Mouse (Mus musculus): Measurements from ENCODE around the gene Dhx29. TPM values are rescaled to one million over a fixed set of nuclear protein-coding genes. Genes with fewer than 3 reads are reported as not detected.
"Not testable (repeated sequence)": the region's sequence is repeated elsewhere in the genome, so short reads cannot be mapped to it uniquely, and the experiment has no call there.

Dhx29 gene
- polyA plus RNA-seq, 1 experiment from 2014 or later = 38.1 TPM

DNA sequence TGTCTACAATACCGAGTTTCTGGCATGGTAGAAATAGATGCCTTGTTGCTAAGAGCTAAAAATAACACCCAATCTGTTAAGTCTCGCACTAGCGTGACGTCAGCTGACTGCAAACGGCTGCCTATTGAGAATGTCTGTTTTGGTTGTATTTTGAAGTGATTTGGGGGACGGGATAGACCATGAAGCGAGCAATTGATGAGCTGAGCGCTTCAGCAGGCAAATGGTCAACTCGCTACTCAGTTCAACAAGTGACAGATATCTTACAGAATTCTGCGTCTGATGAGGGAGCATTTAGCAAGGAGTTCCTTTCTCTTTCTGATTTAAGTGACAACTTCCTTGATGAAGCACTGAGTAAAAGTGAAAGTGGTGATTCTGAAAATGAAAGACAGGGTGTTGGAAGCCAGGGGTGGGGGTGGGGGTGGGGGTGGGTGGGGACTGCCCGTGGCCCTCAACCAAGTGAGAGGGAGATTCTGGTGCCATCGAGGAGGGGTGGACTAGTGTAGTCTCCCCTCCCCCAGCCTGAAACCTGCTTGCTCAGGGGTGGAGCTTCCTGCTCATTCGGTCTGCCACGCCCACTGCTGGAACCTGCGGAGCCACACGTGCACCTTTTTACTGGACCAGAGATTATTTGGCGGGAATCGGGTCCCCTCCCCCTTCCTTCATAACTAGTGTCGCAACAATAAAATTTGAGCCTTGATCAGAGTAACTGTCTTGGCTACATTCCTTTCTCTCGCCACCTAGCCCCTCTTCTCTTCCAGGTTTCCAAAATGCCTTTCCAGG lies 86.1 kb downstream of the Dhx29 start:
- H3K27me3 ChIP-seq; H3K4me1 ChIP-seq; ATAC-seq (ENCODE audit: low FRiP score); H3K9me3 ChIP-seq; H3K4me2 ChIP-seq; H3K4me3 ChIP-seq (replicated peaks); H3K27ac ChIP-seq; H3K36me3 ChIP-seq (replicated peaks); H3K9ac ChIP-seq: not testable (repeated sequence)
- 57% methylated on average over 18 of the region's 20 CpGs for WGBS

Other genes starting within 250 kb of the Dhx29 start
- gene Plpp1, start 126.7 kb upstream of the Dhx29 start, polyA plus RNA-seq (2016; fragmentation: Nextera tagmentation; extraction: Ambion mirVana) = 17.8 and 19.1 TPM in 2 replicates
- gene Mtrex, start 56 bp upstream of the Dhx29 start, polyA plus RNA-seq (2016; fragmentation: Nextera tagmentation; extraction: Ambion mirVana) = 90.0 and 98.3 TPM in 2 replicates
- gene Ccno, start 60.3 kb downstream of the Dhx29 start, polyA plus RNA-seq (2016; fragmentation: Nextera tagmentation; extraction: Ambion mirVana) = 4.4 and 7.2 TPM in 2 replicates
- 2.2 and 3.6 TPM in 2 replicates for gene Mcidas, start 66.4 kb downstream of the Dhx29 start, polyA plus RNA-seq (2016; fragmentation: Nextera tagmentation; extraction: Ambion mirVana)
- 0.97 and 1.3 TPM in 2 replicates for gene Cdc20b, start 107.7 kb downstream of the Dhx29 start, polyA plus RNA-seq (2016; fragmentation: Nextera tagmentation; extraction: Ambion mirVana)
- 77.0 and 81.2 TPM in 2 replicates for gene Gpx8, start 119.0 kb downstream of the Dhx29 start, polyA plus RNA-seq (2016; fragmentation: Nextera tagmentation; extraction: Ambion mirVana)
- gene Gzma, start 173.5 kb downstream of the Dhx29 start, polyA plus RNA-seq (2016; fragmentation: Nextera tagmentation; extraction: Ambion mirVana) = not detected in 2 replicates